Mouse (Mus musculus): ENCODE measurements at regions not wholly inside any gene's neighbourhood (a gene's known extent, or its start where the extent isn't known, plus 50 kb on each side); places are given as distances from the start of the nearest gene placed in this dataset.
A peak's percentile ranks its signal among the peaks of the same experiment; 100 is the strongest.

DNA sequence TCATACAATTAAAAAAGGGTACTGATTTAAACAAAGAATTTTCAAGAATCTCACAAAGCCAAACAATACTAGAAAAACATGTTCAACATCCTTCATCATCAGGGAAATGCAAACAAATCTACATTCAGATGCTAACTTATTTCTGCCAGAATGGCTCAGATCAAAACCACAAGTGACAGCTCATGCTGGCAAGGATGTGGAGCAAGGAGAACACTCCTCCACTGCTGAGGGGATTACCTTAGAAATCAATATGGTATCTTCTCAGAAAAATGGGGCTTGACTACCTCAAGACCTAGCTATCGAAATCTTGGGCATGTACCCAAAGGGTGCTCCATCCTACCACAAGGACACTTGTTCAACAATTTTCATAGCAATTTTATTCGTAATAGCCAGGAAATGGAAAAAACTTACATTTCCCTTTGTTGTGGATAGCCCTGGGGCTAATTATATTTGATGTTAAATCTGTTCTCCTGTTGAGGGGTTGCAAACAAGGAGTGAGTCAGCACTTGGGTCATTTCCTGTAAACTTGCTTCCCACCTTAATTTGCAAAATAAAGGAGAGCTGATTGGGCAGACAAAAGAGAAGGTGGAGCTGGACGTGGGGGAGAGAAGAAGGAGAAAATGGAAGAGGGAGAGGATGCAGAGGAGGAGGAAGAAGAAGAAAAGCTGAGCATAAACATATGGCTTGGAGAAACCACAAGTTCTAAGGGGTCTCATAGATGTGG is 113.3 kb upstream of the B430305J03Rik start:
- no peak for DNase-seq (ENCODE audit: extremely low read depth, insufficient read length, low spot score)

DNA sequence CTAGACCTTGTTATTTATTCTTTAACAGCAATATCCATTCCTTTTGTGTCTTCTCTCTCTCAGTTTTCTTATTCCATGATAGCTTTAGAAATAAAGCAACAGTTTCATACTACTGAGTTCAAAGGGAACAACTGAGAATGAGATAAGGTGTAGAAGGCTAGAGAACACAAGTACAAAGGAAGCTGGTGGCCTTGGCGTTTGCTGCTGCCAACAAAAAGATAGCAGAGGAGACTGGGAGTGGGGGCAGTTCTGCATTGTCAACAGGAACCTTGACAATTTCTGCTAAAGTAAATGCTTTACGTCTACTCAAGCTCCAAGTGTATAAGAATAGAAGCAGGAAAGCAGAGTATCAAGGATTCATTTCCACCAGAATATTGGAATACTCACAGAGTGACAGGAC is 109.3 kb upstream of the B430305J03Rik start:
- DNase-seq (ENCODE audit: extremely low read depth, insufficient read length, low spot score) = no peak

DNA sequence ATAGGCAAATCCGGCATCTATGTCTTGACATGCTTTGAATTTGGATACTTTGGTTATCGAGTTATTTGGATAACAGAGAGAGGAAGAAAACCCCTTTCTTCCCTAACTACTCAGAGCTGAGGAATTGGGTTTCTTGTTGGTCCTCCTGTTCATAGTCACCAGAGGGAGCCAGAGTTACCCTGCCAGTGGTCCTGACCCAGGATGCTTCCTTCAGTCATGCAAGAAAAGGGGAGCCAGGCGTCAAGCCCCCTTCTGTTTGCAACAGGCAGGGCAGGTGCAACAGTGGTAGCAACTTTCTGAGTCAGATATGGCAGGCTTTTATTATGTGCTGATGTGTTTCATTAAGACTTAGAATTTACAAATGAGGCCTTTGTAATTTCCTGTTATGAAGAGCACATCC is 101.4 kb upstream of the B430305J03Rik start:
- no peak for DNase-seq (ENCODE audit: extremely low read depth, insufficient read length, low spot score)

DNA sequence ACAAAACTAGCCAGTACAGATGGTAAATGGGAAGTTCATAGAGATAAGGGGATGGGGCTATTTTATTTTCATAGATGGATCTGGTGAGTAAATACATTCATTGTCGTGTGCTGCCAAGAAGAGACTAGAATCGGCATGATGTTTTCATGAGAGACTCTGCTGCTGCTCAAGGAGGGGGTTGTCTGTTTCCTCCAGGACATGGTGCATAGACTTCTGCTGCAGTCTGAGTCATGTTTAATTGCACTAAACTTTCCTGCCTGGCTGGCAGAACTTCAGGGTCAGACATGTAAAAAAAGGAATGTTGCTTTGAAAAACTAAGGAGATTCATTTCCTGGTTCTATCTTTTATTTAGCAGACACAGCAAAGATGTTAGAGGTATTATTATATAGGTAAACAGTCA is 100.9 kb upstream of the B430305J03Rik start:
- DNase-seq (ENCODE audit: extremely low read depth, insufficient read length, low spot score) = no peak

DNA sequence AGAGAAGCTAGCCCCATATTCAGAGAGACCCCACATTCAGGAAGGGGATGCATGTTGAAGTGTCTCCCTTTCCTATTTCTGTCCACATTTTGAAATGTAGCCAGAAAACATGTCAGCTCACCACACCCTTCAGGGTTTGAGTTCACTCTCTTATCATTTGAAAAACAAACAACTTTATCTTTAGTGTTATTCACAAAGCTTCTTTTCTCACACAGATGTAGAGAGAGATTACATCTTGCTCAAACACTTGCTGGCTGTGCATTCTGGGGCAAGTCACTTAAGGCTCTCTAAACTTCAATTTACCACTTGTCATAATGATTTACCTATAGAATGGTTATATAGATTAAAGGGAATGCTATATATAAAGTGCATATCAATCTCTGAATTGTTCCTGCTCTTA is 94.3 kb upstream of the B430305J03Rik start:
- DNase-seq (ENCODE audit: extremely low read depth, insufficient read length, low spot score) = no peak

DNA sequence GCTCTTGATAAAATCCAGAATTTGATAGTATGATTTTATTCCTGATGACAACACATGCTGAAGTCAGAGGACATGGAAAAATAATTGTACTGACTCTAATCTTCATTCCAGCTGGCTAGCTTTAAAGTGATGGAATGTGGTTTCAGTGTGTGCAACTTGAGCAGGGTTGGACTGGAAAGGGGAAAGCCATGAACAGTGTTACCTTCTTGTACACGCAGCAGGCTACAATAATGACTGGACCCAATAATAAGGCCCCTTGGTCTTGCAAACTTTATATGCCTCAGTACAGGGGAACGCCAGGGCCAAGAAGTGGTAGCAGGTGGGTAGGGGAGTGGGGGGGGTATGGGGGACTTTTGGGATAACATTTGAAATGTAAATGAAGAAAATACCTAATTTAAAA is 90.8 kb upstream of the B430305J03Rik start:
- DNase-seq (ENCODE audit: extremely low read depth, insufficient read length, low spot score) = no peak

DNA sequence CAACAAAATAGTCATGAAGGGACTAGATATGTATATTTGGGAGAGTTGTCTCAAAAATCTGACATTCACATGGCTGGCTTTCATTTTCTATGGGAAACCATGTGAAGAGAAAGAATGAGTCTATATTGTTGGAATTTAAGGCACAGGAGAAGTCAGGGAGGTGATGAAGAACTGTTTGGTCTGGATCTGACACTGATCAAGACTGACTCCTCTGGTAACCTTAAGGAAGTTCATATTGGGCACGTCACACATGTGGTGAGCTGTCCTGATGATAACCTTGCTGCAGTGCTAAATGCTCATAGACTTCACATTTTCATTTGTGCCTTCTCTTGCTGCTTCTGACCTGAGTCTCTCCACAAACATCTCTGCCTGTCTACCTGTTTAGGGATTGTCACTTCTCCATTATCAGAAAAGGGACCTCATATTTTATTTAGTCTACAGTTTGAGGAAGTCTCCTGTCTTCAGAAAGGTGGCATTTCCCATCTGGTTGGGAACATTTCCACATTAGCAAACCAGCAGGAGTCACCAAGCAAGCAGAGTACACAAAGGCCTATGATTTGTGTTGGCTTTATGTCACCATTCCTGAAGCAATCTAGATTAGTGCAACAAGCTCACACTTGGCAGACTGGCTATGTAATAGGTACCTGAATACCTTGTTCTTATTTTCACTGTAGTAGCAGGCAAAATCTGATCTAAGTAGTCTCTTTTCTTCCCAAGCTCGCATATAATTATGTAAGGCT is 76.4 kb upstream of the B430305J03Rik start:
- peak; percentile 4 for DNase-seq (ENCODE audit: extremely low read depth, insufficient read length, low spot score)

DNA sequence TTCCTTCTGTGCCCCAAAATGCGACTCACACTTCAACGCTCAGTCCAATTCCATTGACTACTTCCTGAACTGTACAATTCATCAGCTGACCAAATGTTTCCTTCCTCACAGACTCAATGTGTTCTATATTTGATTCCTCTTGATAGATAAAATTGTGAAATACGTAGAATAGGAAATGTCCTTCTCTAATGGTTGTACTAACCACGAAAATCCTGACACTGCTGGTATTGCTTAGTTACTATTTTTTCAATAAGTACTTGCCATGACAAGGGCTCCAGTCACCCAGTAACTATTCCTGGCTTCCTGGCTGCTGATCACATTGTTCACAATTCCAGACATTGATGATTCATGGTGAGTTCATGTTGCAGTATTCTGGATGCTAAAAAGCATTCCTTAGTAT is 75.7 kb upstream of the B430305J03Rik start:
- DNase-seq (ENCODE audit: extremely low read depth, insufficient read length, low spot score) = peak; percentile 53

DNA sequence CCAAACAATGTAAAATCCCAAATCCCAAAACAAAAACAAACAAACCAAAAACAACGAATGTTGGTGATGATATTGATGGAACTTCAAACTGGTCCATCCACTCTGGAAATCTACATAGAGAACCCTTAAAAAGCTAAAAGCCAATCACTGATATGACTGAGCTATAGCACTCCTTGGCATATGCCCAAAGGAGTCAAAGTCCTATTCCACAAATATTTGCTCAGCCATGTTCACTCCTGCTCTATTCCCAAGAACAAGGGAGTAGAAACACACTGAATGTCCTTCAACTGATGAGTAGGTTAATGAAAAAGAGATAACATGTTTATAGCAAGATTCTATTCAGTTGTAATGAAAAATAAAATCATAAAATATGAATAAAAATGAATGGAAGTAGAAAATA is 63.0 kb upstream of the B430305J03Rik start:
- DNase-seq (ENCODE audit: extremely low read depth, insufficient read length, low spot score) = no peak

DNA sequence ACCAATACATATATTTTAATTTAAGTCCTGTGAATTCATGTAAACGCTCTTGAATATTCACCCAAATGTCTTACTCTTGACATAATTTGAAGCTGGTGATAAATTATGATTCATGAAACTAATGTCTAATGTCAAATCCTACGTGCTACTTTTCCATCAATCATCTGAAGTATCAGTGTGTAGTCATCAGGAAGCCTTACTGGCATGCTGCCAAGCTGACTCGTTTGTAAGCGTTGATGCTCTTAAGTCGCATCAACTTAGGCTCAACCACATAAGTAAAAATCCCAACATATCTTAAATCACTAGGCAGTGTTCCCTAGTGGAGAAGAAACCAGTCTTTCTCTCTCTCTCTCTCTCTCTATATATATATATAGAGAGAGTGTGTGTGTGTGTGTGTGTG is 58.2 kb upstream of the B430305J03Rik start:
- peak; percentile 20 for DNase-seq (ENCODE audit: extremely low read depth, insufficient read length, low spot score)

DNA sequence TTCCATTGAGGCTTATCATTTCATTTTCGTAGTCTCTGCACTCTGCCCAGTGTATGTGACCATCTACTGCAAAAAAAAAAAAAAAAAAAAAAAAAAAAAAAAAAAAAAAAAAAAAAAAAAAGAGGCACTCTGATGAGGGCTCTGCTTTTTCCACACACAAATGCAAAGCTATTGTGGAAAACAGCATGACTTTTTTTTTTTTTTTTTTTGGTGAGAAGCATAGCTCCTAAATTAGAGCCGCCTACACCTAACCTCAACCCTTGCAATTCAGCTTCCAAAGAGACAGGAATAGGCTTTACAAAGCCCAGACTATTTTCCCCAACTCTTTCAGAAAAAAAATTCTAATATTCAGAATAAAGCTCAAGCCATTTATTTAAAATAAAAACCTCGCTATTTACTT is 54.0 kb upstream of the B430305J03Rik start:
- DNase-seq (ENCODE audit: extremely low read depth, insufficient read length, low spot score) = no peak

DNA sequence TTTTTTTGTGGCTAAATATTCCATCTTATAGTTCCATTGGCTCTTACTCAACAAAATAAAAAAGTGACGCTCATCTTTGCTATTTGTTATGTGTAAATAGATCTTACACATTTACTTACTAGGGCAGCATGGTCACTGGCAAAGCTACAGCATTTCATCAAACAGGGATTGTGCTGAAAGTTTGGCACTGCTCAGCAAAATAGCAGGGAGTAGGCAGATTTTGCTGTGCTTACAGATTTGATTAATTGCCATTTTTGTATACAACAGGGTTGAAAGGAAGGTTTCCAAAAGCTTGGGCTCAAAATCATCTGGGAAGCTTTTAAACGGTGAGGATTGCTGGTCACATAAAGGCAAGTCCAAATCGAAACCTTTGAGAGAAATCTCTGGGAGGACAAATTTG is 52.3 kb upstream of the B430305J03Rik start:
- DNase-seq (ENCODE audit: extremely low read depth, insufficient read length, low spot score) = no peak

Measured in 3134 (cell line).